Mouse (Mus musculus) intestine, postnatal 0 days (tissue): Measurements from ENCODE around the gene Lrrc28. TPM values are rescaled to one million over a fixed set of nuclear protein-coding genes. Genes with fewer than 3 reads are reported as not detected.

Experiments used
- ATAC-seq: fragments of 200-750 bp; cut with Nextera tagmentation; 2 replicates; pipeline ENCODE4 v1.8.0; 2017; ENCODE audit warnings: mild to moderate bottlenecking, moderate TSS enrichment, moderate library complexity
- H3K27ac ChIP-seq: fragments of 300-500 bp; sonication (generic); 2 replicates; pipeline ENCODE4 v1.5.1; 2014; ENCODE audit warnings: mild to moderate bottlenecking, low read depth, low read length, moderate library complexity
- H3K27me3 ChIP-seq: fragments of 300-500 bp; sonication (generic); replicated peaks from 2 replicates; pipeline ENCODE4 v1.6.1; 2014; ENCODE audit warnings: low read length, mixed read lengths; ENCODE audit not compliant: control insufficient read depth, insufficient read depth
- H3K36me3 ChIP-seq: fragments of 300-500 bp; sonication (generic); 2 replicates; pipeline ENCODE4 v1.6.1; 2014; ENCODE audit warnings: mild to moderate bottlenecking, moderate library complexity; ENCODE audit not compliant: control insufficient read depth, insufficient read depth
- H3K4me1 ChIP-seq: fragments of 300-500 bp; sonication (generic); replicated peaks from 2 replicates; pipeline ENCODE4 v1.6.1; 2014; ENCODE audit warnings: antibody characterized with exemption, low read length, mixed read lengths; ENCODE audit not compliant: control insufficient read depth, insufficient read depth
- H3K4me2 ChIP-seq: fragments of 300-500 bp; sonication (generic); replicated peaks from 2 replicates; pipeline ENCODE4 v1.6.1; 2014; ENCODE audit warnings: low read depth, mild to moderate bottlenecking, moderate library complexity
- H3K4me3 ChIP-seq: fragments of 300-500 bp; sonication (generic); 2 replicates; pipeline ENCODE4 v1.5.1; 2014; ENCODE audit warnings: low read depth, low read length
- H3K9ac ChIP-seq: fragments of 300-500 bp; sonication (generic); 2 replicates; pipeline ENCODE4 v1.6.1; 2014; ENCODE audit warnings: mild to moderate bottlenecking, low read depth, low read length
- H3K9me3 ChIP-seq: fragments of 300-500 bp; sonication (generic); 2 replicates; pipeline ENCODE4 v1.6.1; 2016; ENCODE audit warnings: mixed run types; ENCODE audit not compliant: control insufficient read depth
- CTCF ChIP-seq: sonication (generic); IDR thresholded peaks from 2 replicates; pipeline ENCODE4 v1.5.1; 2016; ENCODE audit warnings: low read depth, mild to moderate bottlenecking, control low read depth, antibody characterized with exemption, moderate library complexity
- WGBS: fragments of 180-500 bp; shearing (Covaris S2); extraction: QIAGEN DNeasy Blood & Tissue Kit; methylation state at CpG from one replicate; pipeline ENCODE4 v1.1.7; 2014; 5-methylcytosine and 5-hydroxymethylcytosine counted together
- polyA plus RNA-seq: library from polyadenylated mRNA; unstranded; fragments of >200 nt; fragmentation: Nextera tagmentation; extraction: Ambion mirVana; gene quantifications from 2 replicates; pipeline ENCODE4 v1.2.1, GENCODE M21; 2015

Gene Lrrc28
- polyA plus RNA-seq, 1 experiment from 2014 or later = 16.1 TPM

- TF ChIP-seq CTCF = no peak
- Histone ChIP-seq H3K9ac (no peak overlapping the region), H3K36me3 (no peaks in the 10 kb centered on the region), H3K4me2 (no peak overlapping the region), H3K9me3 (no peaks in the 10 kb centered on the region), H3K4me1 (no peaks in the 10 kb centered on the region), H3K27ac (no peak overlapping the region), H3K27me3 (no peaks in the 10 kb centered on the region), H3K4me3 (no peak overlapping the region)
- ATAC-seq = peak; percentile 53; the same call in 1 of the 2 replicates
- 46% methylated on average over 5 of the region's 5 CpGs for WGBS
Observed at GRCm38 (mm10) chr7:67558230-67558629, 86.8 kb downstream of the Lrrc28 start.

- Histone ChIP-seq H3K4me2 (no peak overlapping the region), H3K9ac (no peak overlapping the region), H3K36me3 (no peaks in the 10 kb centered on the region), H3K4me1 (no peaks in the 10 kb centered on the region), H3K27ac (no peak overlapping the region), H3K9me3 (no peaks in the 10 kb centered on the region), H3K27me3 (no peaks in the 10 kb centered on the region), H3K4me3 (no peak overlapping the region)
- TF ChIP-seq CTCF = no peak
- no peak for ATAC-seq
- 88% methylated on average over 2 of the region's 2 CpGs for WGBS
Observed at GRCm38 (mm10) chr7:67554863-67555262, 90.2 kb downstream of the Lrrc28 start.

GRCm38 (mm10) chr7:67551242-67551641 lies 93.8 kb downstream of the Lrrc28 start:
- no peak overlapping the region for H3K27ac ChIP-seq
- no peak for TF ChIP-seq CTCF
- H3K27me3 ChIP-seq = no peaks in the 10 kb centered on the region
- H3K4me3 ChIP-seq = no peak overlapping the region
- no peaks in the 10 kb centered on the region for H3K9me3 ChIP-seq
- H3K4me1 ChIP-seq = no peaks in the 10 kb centered on the region
- H3K9ac ChIP-seq = no peak overlapping the region
- H3K4me2 ChIP-seq = no peak overlapping the region
- 85% methylated on average over 2 of the region's 2 CpGs for WGBS
- no peak for ATAC-seq
- no peaks in the 10 kb centered on the region for H3K36me3 ChIP-seq

GRCm38 (mm10) chr7:67549073-67549561 lies 96.0 kb downstream of the Lrrc28 start:
- peak; percentile 33; the same call in 1 of the 2 replicates for ATAC-seq
- Histone ChIP-seq H3K36me3 (no peaks in the 10 kb centered on the region), H3K27ac (no peak overlapping the region; the same call in 1 of the 2 replicates), H3K4me1 (no peaks in the 10 kb centered on the region), H3K27me3 (no peaks in the 10 kb centered on the region), H3K9me3 (no peaks in the 10 kb centered on the region), H3K9ac (no peak overlapping the region), H3K4me2 (no peak overlapping the region), H3K4me3 (no peak overlapping the region)
- peak; percentile 84 for TF ChIP-seq CTCF
- 23% methylated on average over 6 of the region's 6 CpGs for WGBS

- 81% methylated on average over 6 of the region's 6 CpGs for WGBS
- no peak for TF ChIP-seq CTCF
Observed at GRCm38 (mm10) chr7:67548599-67549041, 96.4 kb downstream of the Lrrc28 start.

GRCm38 (mm10) chr7:67546282-67546681 lies 98.8 kb downstream of the Lrrc28 start:
- no peak for TF ChIP-seq CTCF
- WGBS = 86% methylated on average over 5 of the region's 5 CpGs
- ATAC-seq = no peak
- H3K36me3 ChIP-seq = no peaks in the 10 kb centered on the region
- H3K27me3 ChIP-seq = no peaks in the 10 kb centered on the region
- no peaks in the 10 kb centered on the region for H3K4me1 ChIP-seq
- H3K9ac ChIP-seq = no peak overlapping the region
- no peak overlapping the region for H3K4me3 ChIP-seq
- H3K27ac ChIP-seq = no peak overlapping the region
- H3K9me3 ChIP-seq = no peaks in the 10 kb centered on the region
- H3K4me2 ChIP-seq = no peak overlapping the region

More at GRCm38 (mm10) chr7:67548599-67549041, 96.4 kb downstream of the Lrrc28 start:
- Histone ChIP-seq H3K4me2 (no peak overlapping the region), H3K36me3 (no peaks in the 10 kb centered on the region), H3K9me3 (no peaks in the 10 kb centered on the region), H3K4me1 (no peaks in the 10 kb centered on the region), H3K9ac (no peak overlapping the region), H3K27ac (no peak overlapping the region), H3K4me3 (no peak overlapping the region), H3K27me3 (no peaks in the 10 kb centered on the region)
- no peak for ATAC-seq

GRCm38 (mm10) chr7:67544586-67544985 lies 100.5 kb downstream of the Lrrc28 start:
- no peak overlapping the region for H3K9ac ChIP-seq
- H3K36me3 ChIP-seq = no peaks in the 10 kb centered on the region
- no peaks in the 10 kb centered on the region for H3K27me3 ChIP-seq
- ATAC-seq = no peak
- H3K4me2 ChIP-seq = no peak overlapping the region
- H3K4me1 ChIP-seq = no peaks in the 10 kb centered on the region
- no peak overlapping the region for H3K4me3 ChIP-seq
- no peak overlapping the region for H3K27ac ChIP-seq
- no peaks in the 10 kb centered on the region for H3K9me3 ChIP-seq
- TF ChIP-seq CTCF = no peak
